Mouse (Mus musculus): ENCODE results near the gene Tln1.

Tln1 gene

GRCm38 (mm10) chr4:43547160-43547559 lies 15.3 kb downstream of the Tln1 start:
- no peak for DNase-seq (ENCODE audit: low spot score)

DNA sequence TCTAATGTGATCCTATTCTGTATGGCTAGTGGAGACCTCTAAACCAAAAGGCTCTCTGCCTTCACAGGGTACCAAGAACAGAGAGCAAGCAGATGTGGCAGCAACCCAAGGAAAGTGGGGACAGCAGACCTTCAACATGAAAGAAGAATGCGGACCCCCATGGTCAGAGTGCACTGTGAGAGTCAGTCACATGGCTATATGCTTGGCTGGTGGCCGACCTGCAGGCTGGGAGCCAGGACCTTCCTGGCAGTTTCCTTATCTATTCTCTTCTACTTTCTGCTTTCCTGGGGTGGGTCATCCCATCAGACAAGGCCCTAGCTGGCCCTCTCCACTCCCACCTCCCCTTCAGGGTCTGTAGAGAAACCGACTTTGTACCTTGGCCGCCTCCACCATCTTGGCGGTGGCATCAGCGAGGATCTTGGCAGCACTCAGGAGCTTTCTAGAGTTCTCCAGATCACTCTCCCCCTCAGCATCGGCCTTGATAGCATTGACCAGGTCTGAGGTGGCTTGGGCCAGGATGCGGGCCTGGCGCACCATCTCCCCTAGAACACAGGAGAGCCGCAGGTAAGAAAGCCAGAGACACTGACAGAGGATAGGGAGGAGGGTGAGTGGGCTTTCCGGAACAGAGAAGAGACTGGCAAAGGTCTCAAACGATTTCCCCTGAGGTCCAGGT lies 16.0 kb downstream of the Tln1 start:
- DNase-seq (ENCODE audit: low spot score), result no peak

GRCm38 (mm10) chr4:43542044-43542443 lies 20.4 kb downstream of the Tln1 start:
- no peak for DNase-seq (ENCODE audit: low spot score)

DNA sequence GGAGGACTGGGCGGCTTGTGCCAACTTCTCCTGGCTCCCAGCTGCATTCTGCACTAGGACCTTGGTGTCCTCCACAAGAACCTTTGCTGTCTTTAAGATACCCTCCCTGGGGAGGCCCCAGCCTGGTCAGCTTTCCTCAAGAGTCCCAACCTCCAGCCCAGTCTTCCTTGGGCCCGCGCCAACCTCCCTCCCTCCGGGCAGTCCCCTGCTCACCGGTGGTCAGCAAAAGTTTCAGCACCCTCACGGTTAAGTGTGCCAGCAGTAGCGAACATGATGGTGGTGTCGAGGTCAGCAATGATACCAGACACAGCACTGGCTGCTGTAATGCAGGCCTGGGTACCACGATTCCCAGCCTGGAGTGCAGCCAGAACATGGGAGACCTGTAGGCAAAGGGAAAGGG lies 26.5 kb downstream of the Tln1 start:
- no peak for DNase-seq (ENCODE audit: low spot score)

DNA sequence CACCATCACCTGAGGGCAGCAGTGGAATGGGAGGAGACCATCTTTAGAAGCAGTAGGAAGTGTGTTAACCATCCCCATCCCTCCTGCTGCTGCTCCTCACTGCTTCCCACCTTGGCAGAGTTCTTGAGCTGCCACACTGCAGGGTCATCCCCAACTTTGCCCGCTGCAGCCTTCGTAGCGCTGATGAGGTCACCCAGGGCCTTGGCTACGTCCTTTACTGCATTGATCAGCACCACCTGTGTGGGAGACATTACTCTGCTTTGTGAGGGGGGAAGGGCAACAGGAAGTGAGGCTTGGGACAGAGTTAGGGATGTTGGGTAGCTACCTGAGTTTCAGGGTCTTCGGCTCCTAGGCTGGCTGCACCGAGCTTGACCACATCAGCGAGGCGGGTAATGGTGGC lies 26.9 kb downstream of the Tln1 start:
- no peak for DNase-seq (ENCODE audit: low spot score)

DNA sequence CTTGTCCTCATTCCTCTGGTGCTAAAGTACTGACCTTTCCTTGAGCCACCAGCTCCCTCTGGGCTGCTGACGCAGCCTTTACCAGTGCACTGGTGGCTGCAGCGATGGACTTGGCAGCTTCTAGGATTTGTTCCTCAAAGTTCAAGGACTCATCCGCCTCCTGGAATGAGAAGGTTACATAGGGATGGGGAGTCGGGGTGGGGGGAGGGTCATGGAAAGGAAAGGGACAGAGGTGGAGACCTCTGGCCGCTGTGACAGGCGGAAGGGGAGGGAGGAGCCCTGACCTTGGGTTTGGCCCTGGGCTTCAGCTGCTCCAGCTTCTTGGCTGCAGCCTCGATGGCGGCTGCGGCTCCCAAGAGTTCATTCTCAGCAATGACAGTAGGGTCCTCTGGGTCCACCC lies 29.2 kb downstream of the Tln1 start:
- DNase-seq (ENCODE audit: low spot score), result peak; percentile 62

DNA sequence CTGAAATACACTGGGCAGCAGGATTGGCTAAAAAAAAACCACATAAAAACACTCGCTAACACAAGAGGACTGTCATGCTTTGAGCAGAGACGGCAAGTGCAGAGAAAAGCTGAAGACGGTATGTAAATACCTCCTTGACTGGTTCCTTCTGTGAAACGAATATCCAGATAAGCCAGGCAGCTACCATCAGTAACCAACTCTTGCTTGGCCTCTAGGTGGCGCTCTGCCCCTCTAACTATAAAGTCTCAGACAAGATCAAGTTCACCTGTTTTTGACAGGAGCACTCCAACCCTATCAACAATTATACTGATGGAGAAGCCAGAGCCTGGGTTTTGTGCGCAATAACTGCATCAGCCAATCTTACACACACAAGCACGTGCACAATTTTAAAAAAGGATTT lies 31.9 kb downstream of the Tln1 start:
- DNase-seq (ENCODE audit: low spot score), result peak; percentile 65

GRCm38 (mm10) chr4:43530081-43530501 lies 32.4 kb downstream of the Tln1 start:
- no peak for DNase-seq (ENCODE audit: low spot score)

GRCm38 (mm10) chr4:43528487-43528886 lies 34.0 kb downstream of the Tln1 start:
- DNase-seq (ENCODE audit: low spot score), result no peak

DNA sequence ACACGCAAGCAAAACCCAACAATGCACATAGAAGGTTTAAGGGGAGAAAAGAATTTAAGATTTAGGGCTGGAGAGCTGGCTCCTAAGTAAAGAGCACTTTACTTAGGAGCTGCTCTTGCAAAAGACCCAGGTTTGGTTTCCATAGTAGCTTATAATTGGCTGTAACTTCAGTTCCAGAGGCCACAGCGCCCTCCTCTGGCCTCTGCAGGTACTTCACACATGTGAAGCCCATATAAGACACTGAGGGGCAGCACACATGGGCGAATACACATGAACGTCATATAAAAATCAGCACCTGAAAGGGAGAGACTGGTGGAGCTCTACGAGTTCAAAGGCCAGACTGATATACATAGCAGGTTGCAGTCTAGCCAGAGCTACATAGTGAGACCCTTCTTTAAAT lies 34.6 kb downstream of the Tln1 start:
- DNase-seq (ENCODE audit: low spot score), result peak; percentile 46

DNA sequence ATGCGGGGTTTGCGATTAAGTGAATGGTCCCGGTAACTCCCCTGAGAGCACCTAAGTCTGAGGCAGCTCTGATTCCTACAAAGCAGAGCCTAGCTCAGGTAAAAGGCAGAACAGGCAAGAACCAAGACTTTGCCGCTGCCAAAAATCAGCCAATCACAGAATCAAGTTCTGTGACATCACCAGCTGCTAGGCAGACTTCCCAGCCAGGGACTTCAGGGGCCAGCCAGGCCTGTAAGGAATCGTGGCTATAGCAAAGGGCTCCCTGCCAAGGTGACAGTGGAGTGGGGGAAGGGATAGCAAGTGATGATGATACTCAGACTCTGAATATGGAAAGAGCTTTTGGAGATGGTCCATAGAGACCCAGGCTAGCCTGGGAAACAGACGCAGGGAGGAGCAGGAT lies 42.5 kb downstream of the Tln1 start:
- DNase-seq (ENCODE audit: low spot score), result peak; percentile 82

GRCm38 (mm10) chr4:43519551-43519950 lies 42.9 kb downstream of the Tln1 start:
- DNase-seq (ENCODE audit: low spot score), result no peak

DNA sequence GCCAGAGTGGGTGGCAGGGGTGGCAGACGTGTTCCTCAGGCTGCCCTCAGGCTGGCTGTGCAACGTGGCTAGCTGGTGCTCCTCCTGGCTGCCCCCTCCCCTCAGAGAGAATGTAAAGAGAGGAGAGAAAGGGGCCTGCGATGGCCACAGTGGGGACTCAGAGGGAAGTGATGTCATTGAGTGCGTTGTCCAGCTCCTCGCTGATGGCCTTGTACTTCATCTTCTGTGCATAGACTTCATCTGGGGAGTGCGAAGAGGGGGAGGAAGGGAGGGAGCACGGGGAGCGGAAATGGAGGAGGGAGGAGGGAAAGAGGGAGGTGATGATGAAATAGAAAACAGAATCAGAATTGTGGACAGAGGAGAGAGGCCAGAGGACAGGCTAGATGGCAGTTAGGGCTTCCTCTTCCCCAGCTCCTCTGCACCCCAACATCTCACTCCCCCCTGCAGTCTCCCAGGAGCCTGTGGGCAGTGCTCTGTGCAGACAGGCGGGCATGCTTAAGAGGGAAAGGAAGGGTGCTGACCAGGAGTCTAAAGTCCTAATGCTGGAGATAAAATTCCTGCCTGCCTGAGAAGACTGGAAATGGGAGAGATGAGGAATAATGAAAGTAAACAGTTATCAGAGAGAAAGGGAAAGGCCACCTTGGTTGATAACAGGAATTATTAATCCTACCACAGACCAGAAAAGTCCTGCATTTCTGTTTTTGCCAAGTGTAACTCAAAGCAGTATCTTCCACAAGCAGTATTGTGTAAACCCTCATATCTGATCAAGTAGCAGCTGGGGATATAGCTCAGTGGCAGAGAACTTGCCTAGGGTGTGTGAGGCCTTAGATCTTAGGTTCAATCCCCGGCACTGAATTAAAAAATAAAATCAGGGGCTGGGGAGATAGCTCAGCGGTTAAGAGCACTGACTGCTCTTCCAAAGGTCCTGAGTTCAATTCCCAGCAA lies 46.5 kb downstream of the Tln1 start:
- no peak for DNase-seq (ENCODE audit: low spot score)

DNA sequence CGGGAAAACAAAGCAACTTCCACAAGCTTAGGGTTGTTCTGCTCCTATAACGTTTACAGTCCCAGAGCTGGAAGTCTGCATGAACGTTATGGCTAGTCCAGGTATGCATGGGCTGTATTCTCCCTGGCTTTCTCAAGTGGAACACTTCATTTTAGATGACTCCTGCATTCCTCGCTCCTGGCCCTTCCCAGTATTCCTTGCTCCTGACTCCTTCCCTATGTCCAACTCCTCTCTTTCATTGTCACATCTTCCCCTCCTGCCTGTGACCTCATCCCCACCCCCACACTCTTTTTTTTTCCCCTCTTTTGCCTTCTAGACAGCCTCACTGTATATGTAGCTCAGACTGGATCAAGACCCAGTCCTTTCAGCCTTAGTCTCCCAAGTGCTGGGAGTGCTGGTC lies 48.7 kb downstream of the Tln1 start:
- DNase-seq (ENCODE audit: low spot score), result no peak

GRCm38 (mm10) chr4:43513300-43513699 lies 49.2 kb downstream of the Tln1 start:
- no peak for DNase-seq (ENCODE audit: low spot score)

DNA sequence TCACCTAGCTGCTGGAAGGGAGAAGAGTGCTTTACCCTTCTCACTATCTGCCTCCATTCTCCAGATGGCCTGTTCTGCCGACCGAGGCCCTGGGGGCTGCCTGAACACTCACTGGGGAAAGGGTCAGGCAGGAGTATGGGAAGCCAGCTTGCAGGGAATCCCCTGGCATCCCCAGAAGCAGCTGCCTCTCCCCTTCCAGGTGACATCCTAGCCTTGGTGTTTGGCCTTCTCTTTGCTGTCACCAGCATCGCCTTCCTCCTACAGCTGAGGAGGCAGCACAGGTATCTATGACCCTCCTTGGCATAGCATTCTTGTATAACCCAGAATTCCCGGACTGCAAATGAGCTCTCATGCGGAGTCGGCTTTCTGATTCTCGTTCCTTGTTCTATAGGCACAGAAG lies 49.8 kb downstream of the Tln1 start:
- DNase-seq (ENCODE audit: low spot score), result no peak

- DNase-seq (ENCODE audit: low spot score), result no peak
Observed at GRCm38 (mm10) chr4:43511675-43512454, 50.6 kb downstream of the Tln1 start.

DNA sequence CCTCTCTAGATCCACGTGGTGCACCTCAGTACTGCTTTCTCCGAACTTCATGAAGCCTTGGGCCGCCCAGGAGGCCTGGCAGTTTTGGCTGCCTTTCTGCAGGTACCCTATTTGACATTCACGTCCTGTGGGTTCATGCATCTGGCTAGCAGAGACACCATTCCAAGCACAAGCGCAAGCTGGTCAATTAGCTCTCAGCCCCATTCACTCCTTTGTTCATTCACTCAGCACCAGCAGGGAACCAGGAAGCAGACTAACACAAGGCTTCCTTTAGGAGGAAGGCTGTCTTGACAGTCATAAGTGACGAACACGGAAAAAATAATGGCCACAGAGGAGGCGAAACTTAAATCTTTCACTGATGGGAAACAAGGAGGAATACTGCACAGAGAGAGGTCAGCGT lies 53.4 kb downstream of the Tln1 start:
- no peak for DNase-seq (ENCODE audit: low spot score)

DNA sequence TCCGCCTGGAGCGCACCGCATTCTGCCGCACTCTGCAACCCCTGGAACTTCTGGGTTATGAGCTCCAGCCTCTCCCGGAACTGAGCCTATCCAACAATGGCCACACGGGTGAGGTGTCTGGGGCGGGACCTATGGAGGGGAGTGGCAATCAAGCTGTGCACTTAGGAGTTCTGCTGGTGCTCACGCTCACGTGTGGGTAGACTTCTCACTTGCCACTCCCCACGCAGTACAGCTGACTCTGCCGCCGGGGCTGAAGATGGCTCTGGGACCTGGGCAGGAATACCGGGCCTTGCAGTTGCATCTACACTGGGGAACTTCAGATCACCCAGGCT lies 53.9 kb downstream of the Tln1 start:
- DNase-seq (ENCODE audit: low spot score), result no peak

DNA sequence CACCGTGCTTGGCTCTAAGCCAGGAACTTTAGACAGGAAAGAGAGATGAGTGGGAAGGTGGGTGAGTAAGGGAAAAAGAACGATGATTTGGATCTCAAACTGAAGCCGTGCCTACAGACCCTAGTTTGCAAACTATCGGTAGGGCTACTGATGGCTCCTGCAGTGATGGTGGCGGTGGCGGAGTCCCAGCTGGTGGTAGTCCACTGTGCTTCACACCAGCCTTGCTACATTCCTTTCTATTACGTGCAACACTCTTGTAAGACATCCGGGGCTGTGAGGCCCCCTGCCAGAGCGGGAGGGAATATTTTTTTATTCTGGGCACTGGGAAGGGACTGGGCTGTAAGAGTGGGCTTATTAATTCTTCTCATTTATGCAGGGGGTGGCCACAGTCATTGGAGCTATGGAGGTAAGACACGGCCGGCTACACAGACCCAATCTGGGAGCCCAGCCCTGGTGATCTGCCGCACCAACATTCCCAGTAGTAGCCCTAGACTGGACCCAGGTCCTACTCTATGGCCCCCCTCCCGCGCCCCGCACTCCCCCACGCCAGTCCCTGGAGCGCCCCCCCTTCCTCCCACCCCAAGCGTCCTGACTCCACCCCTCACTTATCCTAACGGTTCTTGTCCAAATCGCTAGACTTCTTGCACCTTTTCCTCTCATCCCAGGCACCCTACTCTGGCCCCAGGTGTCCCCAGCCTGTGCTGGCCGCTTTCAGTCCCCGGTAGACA lies 54.4 kb downstream of the Tln1 start:
- no peak for DNase-seq (ENCODE audit: low spot score)

DNA sequence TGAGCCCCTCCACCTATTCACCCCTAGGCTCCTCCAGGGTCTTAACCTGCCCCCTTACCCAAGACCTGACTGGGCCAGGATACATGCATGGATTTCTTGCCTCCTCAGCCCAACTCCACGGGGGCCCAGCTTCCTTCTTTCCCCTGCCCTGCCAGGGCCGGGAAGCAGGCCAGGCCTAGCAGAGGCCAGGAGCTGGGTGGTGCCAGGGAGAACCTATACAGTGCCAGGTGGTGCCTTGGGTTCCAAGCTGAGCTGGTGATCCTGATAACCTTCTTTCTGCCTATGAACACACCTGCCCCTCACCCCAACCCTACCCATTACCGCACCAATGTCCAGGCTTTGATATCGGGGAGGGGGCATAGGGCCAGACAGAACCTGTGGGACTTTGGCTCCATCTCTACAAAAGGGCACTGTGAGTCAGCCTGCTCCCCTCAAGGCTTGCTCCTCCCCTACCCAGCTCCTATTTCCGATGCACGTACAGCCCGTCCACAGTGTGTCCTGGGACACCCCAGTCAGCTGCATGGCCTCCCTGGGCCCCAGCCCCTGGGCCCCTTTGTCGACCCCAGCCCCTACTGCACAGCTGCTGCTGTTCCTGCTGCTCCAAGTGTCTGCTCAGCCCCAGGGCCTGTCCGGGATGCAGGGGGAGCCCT lies 55.8 kb downstream of the Tln1 start, which contains the start of gene Car9:
Gene Car9 (plus strand): TSS at position 431 of the 650 bp plus-strand sequence.
- no peak for DNase-seq (ENCODE audit: low spot score)
